Mouse (Mus musculus) kidney, embryonic 16.5 days (tissue): ENCODE measurements around the gene Gpn2. TPM values are rescaled to one million over a fixed set of nuclear protein-coding genes. Genes with fewer than 3 reads are reported as not detected.

ENCODE experiments used
- microRNA-seq: library from miRNA; unstranded; fragments of <30 nt; microRNA quantifications from one replicate; pipeline ENCODE4, GENCODE M21; 2016
- polyA plus RNA-seq: library from polyadenylated mRNA; unstranded; fragments of >200 nt; fragmentation: Nextera tagmentation; extraction: Ambion mirVana; gene quantifications from 2 replicates; pipeline ENCODE4 v1.2.1, GENCODE M21; 2015

Gene Gpn2
- polyA plus RNA-seq, 1 experiment from 2014 or later: 20.9 TPM

Small RNA genes lying within 50 kb of the gene (microRNA-seq; reads per million reads assigned to microRNA genes)
- not detected for gene Gm23158

Other genes with a start within 250 kb of the Gpn2 start
- 12.9 and 14.4 TPM in 2 replicates for gene Wdtc1, start 230.9 kb upstream of the Gpn2 start, polyA plus RNA-seq
- 9.5 and 10.7 TPM in 2 replicates for gene Slc9a1, start 214.7 kb upstream of the Gpn2 start, polyA plus RNA-seq
- gene Tent5b, start 104.2 kb upstream of the Gpn2 start, polyA plus RNA-seq: 1.6 TPM in 2 replicates
- 0.41 and 0.75 TPM in 2 replicates for gene Trnp1, start 85.8 kb upstream of the Gpn2 start, polyA plus RNA-seq
- gene Kdf1, start 65.4 kb upstream of the Gpn2 start, polyA plus RNA-seq: 26.9 and 29.6 TPM in 2 replicates
- gene Nudc, start 38.4 kb upstream of the Gpn2 start, polyA plus RNA-seq: 293 and 321 TPM in 2 replicates
- gene Nr0b2, start 31.0 kb upstream of the Gpn2 start, polyA plus RNA-seq: 0.57 and 0.97 TPM in 2 replicates
- 7.5 and 8.3 TPM in 2 replicates for gene Gpatch3, start 9.6 kb upstream of the Gpn2 start, polyA plus RNA-seq
- gene Sfn, start 17.8 kb downstream of the Gpn2 start, polyA plus RNA-seq: 20.7 and 21.4 TPM in 2 replicates
- 2.4 and 4.4 TPM in 2 replicates for gene Zdhhc18, start 65.8 kb downstream of the Gpn2 start, polyA plus RNA-seq
- 19.2 and 22.7 TPM in 2 replicates for gene Pigv, start 88.3 kb downstream of the Gpn2 start, polyA plus RNA-seq
- 30.5 and 35.0 TPM in 2 replicates for gene Arid1a, start 172.4 kb downstream of the Gpn2 start, polyA plus RNA-seq